Mouse (Mus musculus) splenic B cell, adult 2 months (primary cell): ENCODE data around the gene Smim13.
A peak's percentile ranks its signal among the peaks of the same experiment; 100 is the strongest.
"Not testable (repeated sequence)": the region's sequence is repeated elsewhere in the genome, so short reads cannot be mapped to it uniquely, and the experiment has no call there.

ENCODE experiments used
- DNase-seq: peaks from one replicate; pipeline ENCODE4 v3.0.0-alpha.2; 2011; ENCODE audit warnings: low read depth, low spot score
- H3K27me3 ChIP-seq: 2 replicates; pipeline ENCODE4 v1.6.1; 2012; ENCODE audit warnings: mild to moderate bottlenecking, low read length, moderate library complexity, mixed read lengths; ENCODE audit not compliant: control insufficient read depth, poor library complexity, insufficient read depth, severe bottlenecking
- H3K36me3 ChIP-seq: 2 replicates; pipeline ENCODE4 v1.6.1; 2012; ENCODE audit warnings: mild to moderate bottlenecking, low read length, moderate library complexity, mixed read lengths; ENCODE audit not compliant: control insufficient read depth, poor library complexity, insufficient read depth, severe bottlenecking

Gene Smim13

GRCm38 (mm10) chr13:41249538-41250317 is at the start of gene Smim13:
Smim13 (plus strand) TSS chr13:41249844.
- Histone ChIP-seq H3K36me3 (no peaks in the 10 kb centered on the region), H3K27me3 (no peaks in the 10 kb centered on the region)
- peak; percentile 96 for DNase-seq

- DNase-seq, result no peak
- Histone ChIP-seq H3K36me3 (no peaks in the 10 kb centered on the region), H3K27me3 (no peaks in the 10 kb centered on the region)
Observed at GRCm38 (mm10) chr13:41200861-41201260, 48.8 kb upstream of the Smim13 start.

- Histone ChIP-seq H3K36me3 (no peaks in the 10 kb centered on the region), H3K27me3 (no peaks in the 10 kb centered on the region)
- DNase-seq, result no peak
Observed at GRCm38 (mm10) chr13:41203289-41203688, 46.4 kb upstream of the Smim13 start.

- no peaks in the 10 kb centered on the region for H3K36me3 ChIP-seq
- H3K27me3 ChIP-seq, result no peaks in the 10 kb centered on the region
- no peak for DNase-seq
Observed at GRCm38 (mm10) chr13:41203691-41204090, 46.0 kb upstream of the Smim13 start.

- H3K27me3 ChIP-seq, H3K36me3 ChIP-seq, DNase-seq: not testable (repeated sequence)
Observed at GRCm38 (mm10) chr13:41205568-41205967, 44.1 kb upstream of the Smim13 start.

- no peak for DNase-seq
- no peaks in the 10 kb centered on the region for H3K36me3 ChIP-seq
- no peaks in the 10 kb centered on the region for H3K27me3 ChIP-seq
Observed at GRCm38 (mm10) chr13:41206241-41206640, 43.4 kb upstream of the Smim13 start.

GRCm38 (mm10) chr13:41211276-41211675 is 38.4 kb upstream of the Smim13 start:
- no peaks in the 10 kb centered on the region for H3K27me3 ChIP-seq
- DNase-seq, result no peak

GRCm38 (mm10) chr13:41212558-41213322 is 36.9 kb upstream of the Smim13 start:
- no peak for DNase-seq
- no peaks in the 10 kb centered on the region for H3K27me3 ChIP-seq
- no peaks in the 10 kb centered on the region for H3K36me3 ChIP-seq

More at GRCm38 (mm10) chr13:41211276-41211675, 38.4 kb upstream of the Smim13 start:
- H3K36me3 ChIP-seq, result no peaks in the 10 kb centered on the region

- peaks cover 2% of the 10 kb centered on the region; the same call in 1 of the 2 replicates for H3K27me3 ChIP-seq
- no peaks in the 10 kb centered on the region for H3K36me3 ChIP-seq
- no peak for DNase-seq
Observed at GRCm38 (mm10) chr13:41215669-41216068, 34.0 kb upstream of the Smim13 start.

GRCm38 (mm10) chr13:41216236-41216635 is 33.4 kb upstream of the Smim13 start:
- DNase-seq, result no peak
- Histone ChIP-seq H3K36me3 (no peaks in the 10 kb centered on the region), H3K27me3 (peaks cover 6% of the 10 kb centered on the region)

- DNase-seq, result no peak
- Histone ChIP-seq H3K27me3 (peaks cover 6% of the 10 kb centered on the region), H3K36me3 (no peaks in the 10 kb centered on the region)
Observed at GRCm38 (mm10) chr13:41219056-41219455, 30.6 kb upstream of the Smim13 start.

GRCm38 (mm10) chr13:41219687-41220303 is 29.8 kb upstream of the Smim13 start:
- H3K27me3 ChIP-seq, result peaks cover 6% of the 10 kb centered on the region

GRCm38 (mm10) chr13:41220304-41220834 is 29.3 kb upstream of the Smim13 start, which contains the start of gene Elovl2:
Elovl2 (minus strand) TSS chr13:41220405.
- peak; percentile 49 for DNase-seq
- Histone ChIP-seq H3K27me3 (peaks cover 6% of the 10 kb centered on the region), H3K36me3 (no peaks in the 10 kb centered on the region)

More at GRCm38 (mm10) chr13:41219687-41220303, 29.8 kb upstream of the Smim13 start:
- H3K36me3 ChIP-seq, result no peaks in the 10 kb centered on the region
- peak; percentile 10 for DNase-seq

- no peak for DNase-seq
- H3K36me3 ChIP-seq, result no peaks in the 10 kb centered on the region
- H3K27me3 ChIP-seq, result no peaks in the 10 kb centered on the region; the same call in 1 of the 2 replicates
Observed at GRCm38 (mm10) chr13:41226513-41226912, 23.1 kb upstream of the Smim13 start.
